Mouse (Mus musculus): ENCODE measurements at regions not wholly inside any gene's neighbourhood (a gene's known extent, or its start where the extent isn't known, plus 50 kb on each side); places are given as distances from the start of the nearest gene placed in this dataset.
"Not testable (repeated sequence)": the region's sequence is repeated elsewhere in the genome, so short reads cannot be mapped to it uniquely, and the experiment has no call there.

GRCm38 (mm10) chr13:27945062-27945461 is 71.0 kb upstream of the Prl4a1 start:
- DNase-seq = peak; percentile 3

GRCm38 (mm10) chr13:27960421-27960820 is 55.6 kb upstream of the Prl4a1 start:
- not testable (repeated sequence) for DNase-seq

GRCm38 (mm10) chr13:27962381-27962780 is 53.6 kb upstream of the Prl4a1 start:
- DNase-seq = not testable (repeated sequence)

DNA sequence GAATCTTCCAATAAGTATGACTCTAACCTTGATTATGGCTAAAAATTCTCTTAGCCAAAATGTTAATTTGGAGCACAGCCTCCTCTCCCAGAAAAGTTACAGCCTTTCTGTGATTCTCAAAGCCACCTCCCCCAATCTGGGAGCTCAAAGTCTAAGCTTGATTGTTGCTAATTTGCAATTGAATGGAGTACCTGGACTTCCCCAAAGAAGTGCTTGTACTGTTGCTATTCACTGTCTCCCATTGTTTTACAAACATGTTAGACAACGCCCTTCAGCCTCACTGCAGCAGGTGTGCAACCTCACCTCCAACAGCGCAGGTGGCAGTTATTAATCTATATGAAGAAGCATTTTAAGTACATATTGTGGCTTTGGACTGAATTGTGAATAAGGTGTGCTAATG is 50.0 kb upstream of the Prl4a1 start:
- DNase-seq = not testable (repeated sequence)
